Mouse (Mus musculus) kidney, postnatal 0 days (tissue): ENCODE data around the gene Nap1l4. TPM values are rescaled to one million over a fixed set of nuclear protein-coding genes. Genes with fewer than 3 reads are reported as not detected.

ENCODE experiments used
- ATAC-seq: fragments of 200-750 bp; cut with Nextera tagmentation; replicated peaks from 2 replicates; pipeline ENCODE4 v1.8.0; 2017; ENCODE audit warnings: low read depth, moderate number of reproducible peaks, moderate TSS enrichment, moderate library complexity; ENCODE audit not compliant: low FRiP score
- DNase-seq: peaks from one replicate; pipeline ENCODE4 v3.0.0-alpha.2; 2016; ENCODE audit warnings: low spot score
- H3K27ac ChIP-seq: fragments of 300-500 bp; sonication (generic); 2 replicates; pipeline ENCODE4 v1.5.1; 2014; ENCODE audit warnings: mild to moderate bottlenecking
- H3K27me3 ChIP-seq: fragments of 300-500 bp; sonication (generic); 2 replicates; pipeline ENCODE4 v1.6.1; 2014; ENCODE audit warnings: low read length, mixed read lengths; ENCODE audit not compliant: insufficient read depth
- H3K36me3 ChIP-seq: fragments of 300-500 bp; sonication (generic); 2 replicates; pipeline ENCODE4 v1.6.1; 2014; ENCODE audit warnings: low read length, mixed read lengths; ENCODE audit not compliant: insufficient read depth
- H3K4me1 ChIP-seq: fragments of 300-500 bp; sonication (generic); replicated peaks from 2 replicates; pipeline ENCODE4 v1.6.1; 2014; ENCODE audit warnings: antibody characterized with exemption, low read length, mixed read lengths; ENCODE audit not compliant: insufficient read depth
- H3K4me2 ChIP-seq: fragments of 300-500 bp; sonication (generic); 2 replicates; pipeline ENCODE4 v1.6.1; 2014; ENCODE audit warnings: mild to moderate bottlenecking, low read length, moderate library complexity, mixed read lengths
- H3K4me3 ChIP-seq: fragments of 300-500 bp; sonication (generic); replicated peaks from 2 replicates; pipeline ENCODE4 v1.5.1; 2014; ENCODE audit warnings: low read depth, low read length
- H3K9ac ChIP-seq: fragments of 300-500 bp; sonication (generic); 2 replicates; pipeline ENCODE4 v1.6.1; 2014; ENCODE audit warnings: low read depth, low read length
- H3K9me3 ChIP-seq: fragments of 300-500 bp; sonication (generic); replicated peaks from 2 replicates; pipeline ENCODE4 v1.6.1; 2016; ENCODE audit warnings: low read length, inconsistent platforms, mixed read lengths
- CTCF ChIP-seq: IDR thresholded peaks from 2 replicates; pipeline ENCODE4 v1.5.1; 2016; ENCODE audit warnings: antibody characterized with exemption, low read depth, mild to moderate bottlenecking, moderate library complexity
- WGBS: fragments of 180-500 bp; shearing (Covaris S2); extraction: QIAGEN DNeasy Blood & Tissue Kit; methylation state at CpG from one replicate; pipeline ENCODE4 v1.1.7; 2014; 5-methylcytosine and 5-hydroxymethylcytosine counted together
- polyA plus RNA-seq: library from polyadenylated mRNA; unstranded; fragments of >200 nt; fragmentation: Nextera tagmentation; extraction: Ambion mirVana; gene quantifications from 2 replicates; pipeline ENCODE4 v1.2.1, GENCODE M21; 2015

The Nap1l4 gene
- polyA plus RNA-seq, 1 experiment from 2014 or later, result 156 TPM

GRCm38 (mm10) chr7:143489735-143490134 lies 59.2 kb downstream of the Nap1l4 start:
- no peak overlapping the region for H3K4me2 ChIP-seq
- H3K4me3 ChIP-seq, result no peak overlapping the region
- 83% methylated on average over 6 of the region's 6 CpGs for WGBS
- ATAC-seq (no peak), DNase-seq (no peak)
- no peaks in the 10 kb centered on the region for H3K4me1 ChIP-seq
- no peaks in the 10 kb centered on the region for H3K27me3 ChIP-seq
- H3K27ac ChIP-seq, result no peak overlapping the region
- no peak for TF ChIP-seq CTCF
- no peak overlapping the region for H3K9ac ChIP-seq
- no peaks in the 10 kb centered on the region for H3K36me3 ChIP-seq
- no peaks in the 10 kb centered on the region for H3K9me3 ChIP-seq

GRCm38 (mm10) chr7:143482541-143482940 lies 66.4 kb downstream of the Nap1l4 start:
- no peaks in the 10 kb centered on the region for H3K27me3 ChIP-seq
- no peak overlapping the region for H3K4me2 ChIP-seq
- ATAC-seq (peak; percentile 37; the same call in 1 of the 2 replicates), DNase-seq (no peak)
- no peaks in the 10 kb centered on the region for H3K4me1 ChIP-seq
- no peaks in the 10 kb centered on the region for H3K36me3 ChIP-seq
- H3K9ac ChIP-seq, result no peak overlapping the region
- H3K9me3 ChIP-seq, result no peaks in the 10 kb centered on the region
- WGBS, result 11% methylated on average over 6 of the region's 6 CpGs
- no peak overlapping the region for H3K27ac ChIP-seq
- TF ChIP-seq CTCF, result no peak
- no peak overlapping the region for H3K4me3 ChIP-seq

DNA sequence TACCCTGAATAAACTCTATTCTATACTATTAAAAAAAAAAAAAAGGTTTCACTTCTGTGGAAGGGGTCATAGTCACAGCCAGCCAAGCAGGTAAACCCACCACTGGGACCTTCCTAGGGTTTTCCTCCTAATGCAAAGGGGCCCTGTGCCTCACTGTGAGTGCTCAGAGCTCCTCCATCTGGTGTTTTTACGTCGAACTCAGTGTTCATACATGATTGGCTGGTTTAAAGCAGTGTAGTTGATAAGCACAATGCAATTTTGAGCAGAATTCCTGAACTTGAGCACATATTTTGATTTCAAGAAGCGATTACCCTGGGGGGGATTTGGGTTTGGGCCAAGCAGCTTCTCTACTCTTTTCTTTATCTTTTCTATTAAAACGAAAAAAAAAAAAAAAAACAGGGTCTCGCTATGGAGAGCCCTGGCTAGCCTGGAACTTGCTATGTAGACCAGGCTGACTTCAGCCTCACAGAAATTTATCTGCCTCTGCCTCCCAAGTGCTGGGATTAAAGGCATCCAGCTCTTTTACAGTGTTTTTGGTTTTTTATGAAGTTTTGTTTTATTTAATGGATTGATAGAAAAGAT lies 67.0 kb downstream of the Nap1l4 start:
- H3K4me2 ChIP-seq, result no peak overlapping the region
- H3K4me1 ChIP-seq, result no peaks in the 10 kb centered on the region
- no peak overlapping the region for H3K27ac ChIP-seq
- H3K9me3 ChIP-seq, result no peaks in the 10 kb centered on the region
- no peaks in the 10 kb centered on the region for H3K36me3 ChIP-seq
- ATAC-seq (no peak), DNase-seq (no peak)
- no peak overlapping the region for H3K4me3 ChIP-seq
- TF ChIP-seq CTCF, result no peak
- H3K9ac ChIP-seq, result no peak overlapping the region
- H3K27me3 ChIP-seq, result no peaks in the 10 kb centered on the region
- 51% methylated on average over 5 of the region's 5 CpGs for WGBS

DNA sequence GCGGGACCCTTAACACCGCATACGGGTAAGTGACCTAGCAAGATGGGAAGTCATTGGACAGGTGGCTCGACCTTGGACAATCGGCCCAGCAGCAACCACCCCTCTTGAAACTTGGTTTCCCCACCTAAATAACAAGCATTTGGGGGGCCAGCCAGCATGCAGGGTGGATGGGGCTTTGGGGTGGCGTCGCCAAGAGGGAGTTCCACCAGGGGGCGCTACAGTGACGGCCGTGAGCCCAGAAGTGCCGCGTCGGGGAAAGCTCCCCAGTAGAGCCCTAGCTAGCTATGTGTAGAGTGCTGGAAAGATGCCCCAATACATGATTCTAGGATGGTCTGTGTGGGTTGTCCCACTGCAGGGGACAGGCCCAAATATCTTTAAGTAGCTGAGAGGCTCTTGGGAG lies 68.4 kb downstream of the Nap1l4 start:
- ATAC-seq, result no peak
- no peaks in the 10 kb centered on the region for H3K9me3 ChIP-seq
- no peaks in the 10 kb centered on the region for H3K4me1 ChIP-seq
- peak; percentile 67 for DNase-seq
- H3K4me2 ChIP-seq, result no peak overlapping the region
- no peak overlapping the region for H3K4me3 ChIP-seq
- H3K27ac ChIP-seq, result no peak overlapping the region
- no peaks in the 10 kb centered on the region for H3K27me3 ChIP-seq
- no peaks in the 10 kb centered on the region for H3K36me3 ChIP-seq
- H3K9ac ChIP-seq, result no peak overlapping the region
- WGBS, result 26% methylated on average over 13 of the region's 13 CpGs
- TF ChIP-seq CTCF, result peak; percentile 76

DNA sequence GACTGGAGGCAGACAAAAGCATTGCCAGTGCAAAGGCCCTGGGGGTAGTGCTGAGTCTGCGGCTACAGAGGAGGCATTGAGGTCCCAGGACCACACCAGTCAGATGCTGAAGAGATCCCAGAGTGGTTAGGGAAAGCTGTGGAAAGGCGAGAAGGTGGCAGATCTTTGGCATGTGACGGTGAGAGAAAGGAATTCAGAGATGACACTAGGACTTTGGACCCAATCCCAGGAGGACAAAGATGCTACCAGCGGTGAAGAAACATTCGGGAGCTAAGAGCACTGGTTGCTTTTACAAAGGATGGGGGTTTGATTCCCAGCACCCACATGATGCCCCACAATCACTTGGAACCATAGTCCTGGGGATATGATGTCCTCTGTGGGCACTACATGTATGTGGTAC lies 71.1 kb downstream of the Nap1l4 start:
- DNase-seq, result no peak
- no peak overlapping the region for H3K4me3 ChIP-seq
- H3K27me3 ChIP-seq, result no peaks in the 10 kb centered on the region
- H3K4me2 ChIP-seq, result no peak overlapping the region
- 87% methylated on average over 5 of the region's 5 CpGs for WGBS
- no peak for TF ChIP-seq CTCF
- no peaks in the 10 kb centered on the region for H3K9me3 ChIP-seq
- H3K9ac ChIP-seq, result no peak overlapping the region
- H3K27ac ChIP-seq, result no peak overlapping the region
- H3K4me1 ChIP-seq, result no peaks in the 10 kb centered on the region
- H3K36me3 ChIP-seq, result no peaks in the 10 kb centered on the region
- no peak for ATAC-seq

DNA sequence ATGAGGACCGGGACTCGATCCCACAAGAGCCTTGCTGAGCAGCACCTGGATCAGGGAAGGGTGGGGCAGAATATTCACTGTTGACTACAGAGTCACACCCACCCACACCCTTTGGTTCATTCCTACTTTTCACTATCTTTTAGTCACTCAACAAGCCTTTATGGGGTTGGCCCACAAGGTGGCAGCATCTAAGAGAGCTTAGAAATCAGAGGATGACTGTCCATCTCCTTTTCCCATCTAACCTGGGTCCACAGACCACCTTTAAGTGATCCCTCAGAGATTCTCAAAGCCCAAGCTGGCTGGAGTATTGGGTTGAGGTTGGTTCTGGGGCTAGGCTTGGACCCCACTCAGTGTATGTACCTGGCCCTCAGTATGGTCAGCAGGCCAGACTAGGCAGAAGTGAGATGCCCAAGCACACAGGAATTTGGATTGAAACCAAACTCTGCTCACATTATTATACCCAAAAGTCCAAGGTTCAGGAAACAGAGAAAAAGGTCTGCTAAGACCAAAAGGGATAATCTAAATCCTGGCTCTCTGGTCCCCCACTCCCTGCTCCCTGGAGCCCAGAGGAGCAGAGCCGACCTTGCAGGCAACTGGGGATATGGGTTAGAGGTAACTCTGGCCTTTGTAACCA lies 72.1 kb downstream of the Nap1l4 start:
- H3K4me1 ChIP-seq, result no peaks in the 10 kb centered on the region
- no peak for ATAC-seq
- no peaks in the 10 kb centered on the region for H3K9me3 ChIP-seq
- H3K4me2 ChIP-seq, result no peak overlapping the region
- DNase-seq, result no peak
- no peak overlapping the region for H3K4me3 ChIP-seq
- no peak overlapping the region for H3K27ac ChIP-seq
- H3K36me3 ChIP-seq, result no peaks in the 10 kb centered on the region
- WGBS, result 85% methylated on average over 3 of the region's 3 CpGs
- TF ChIP-seq CTCF, result peak; percentile 42; the same call in 1 of the 2 replicates
- no peaks in the 10 kb centered on the region for H3K27me3 ChIP-seq
- no peak overlapping the region for H3K9ac ChIP-seq
